Mouse (Mus musculus) liver, postnatal 0 days (tissue): ENCODE data around the gene Caskin1.

Experiments used
- CTCF ChIP-seq: sonication (generic); IDR thresholded peaks from 2 replicates; pipeline ENCODE4 v1.5.1; 2016; ENCODE audit warnings: antibody characterized with exemption, low read depth
- EP300 ChIP-seq: IDR thresholded peaks from 2 replicates; pipeline ENCODE4 v1.6.1; 2016; ENCODE audit warnings: antibody characterized with exemption, low read depth, mild to moderate bottlenecking

DNA sequence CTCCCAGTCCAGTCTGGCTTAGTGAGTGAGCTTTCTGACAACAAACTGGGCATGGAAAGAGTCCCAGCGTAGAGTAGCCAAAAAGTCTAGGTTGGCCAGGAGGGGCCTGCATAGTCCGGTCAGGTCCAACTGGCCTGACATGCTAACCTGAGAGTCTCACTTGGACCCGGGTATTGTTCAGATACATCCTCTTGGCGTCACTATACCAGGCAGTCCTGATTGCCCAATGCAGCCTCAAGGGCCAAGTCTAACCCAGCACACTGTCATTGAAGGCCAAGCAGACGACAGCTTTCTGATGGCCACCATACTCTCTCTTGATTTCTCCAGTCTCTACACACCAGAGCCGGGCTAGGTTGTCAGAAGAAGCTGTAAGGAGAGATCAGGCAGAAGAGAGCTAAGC lies 12.8 kb upstream of the Caskin1 start:
- no peak for TF ChIP-seq CTCF
- no peak for TF ChIP-seq EP300
